Mouse (Mus musculus): ENCODE measurements around the gene Otud7a.
"Not testable (repeated sequence)": the region's sequence is repeated elsewhere in the genome, so short reads cannot be mapped to it uniquely, and the experiment has no call there.

DNA sequence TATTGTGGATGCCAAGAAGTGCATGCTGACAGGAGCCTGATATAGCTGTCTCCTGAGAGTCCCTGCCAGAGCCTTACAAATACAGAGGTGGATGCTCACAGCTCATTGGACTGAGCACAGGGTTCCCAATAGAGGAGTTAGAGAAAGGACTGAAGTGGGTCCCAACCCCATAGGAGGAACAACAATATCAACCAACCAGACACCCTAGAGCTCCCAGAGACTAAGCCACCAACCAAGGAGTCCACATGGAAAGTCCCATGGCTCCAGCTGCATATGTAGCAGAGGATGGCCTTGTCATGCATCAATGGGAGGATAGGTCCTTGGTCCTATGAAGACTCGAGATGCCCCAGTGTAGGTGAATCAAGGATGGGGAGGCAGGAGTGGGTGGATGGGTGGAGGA, 226.4 kb downstream of the Otud7a start:
- not testable (repeated sequence) for TF ChIP-seq POLR2A (IDR thresholded peaks at IDR 0.05; ENCODE audit: low read depth, low read length); CTCF (IDR thresholded peaks at IDR 0.05; ENCODE audit: borderline replicate concordance, insufficient read depth, low read length)
